Mouse (Mus musculus) lung, adult 2 months (tissue): Measurements from ENCODE around the gene Slc25a42. TPM values are rescaled to one million over a fixed set of nuclear protein-coding genes. Genes with fewer than 3 reads are reported as not detected.

Source experiments
- DNase-seq: peaks from one replicate; pipeline ENCODE4 v3.0.0; 2022
- H3K4me1 ChIP-seq: fragments of 200-500 bp; 2 replicates; pipeline ENCODE4 v1.6.1; 2011; ENCODE audit warnings: low read length; ENCODE audit not compliant: control insufficient read depth, insufficient read depth
- H3K4me3 ChIP-seq: fragments of 200-500 bp; replicated peaks from 2 replicates; pipeline ENCODE3; 2011; ENCODE audit warnings: low read depth, mild to moderate bottlenecking, control low read depth, low read length; ENCODE audit errors: extremely low read depth
- CTCF ChIP-seq: fragments of 200-500 bp; IDR thresholded peaks from 2 replicates; pipeline ENCODE4 v1.5.1; 2011; ENCODE audit warnings: mild to moderate bottlenecking, low read length, control low read depth; ENCODE audit not compliant: insufficient read depth
- POLR2A ChIP-seq: fragments of 200-500 bp; IDR thresholded peaks from 2 replicates; pipeline ENCODE4 v1.6.1; 2011; ENCODE audit warnings: low read depth, mild to moderate bottlenecking, control low read depth, low read length, borderline replicate concordance; ENCODE audit errors: extremely low read depth
- WGBS: fragments of 180-500 bp; shearing (Covaris S2); methylation state at CpG from one replicate; pipeline ENCODE4 v1.1.7; 2018; 5-methylcytosine and 5-hydroxymethylcytosine counted together
- polyA plus RNA-seq: library from polyadenylated mRNA; depleted of rRNA; stranded (reverse); fragments of >200 nt; gene quantifications from 2 replicates; pipeline ENCODE4 v1.2.3, GENCODE M21; 2012

The Slc25a42 gene
- polyA plus RNA-seq, 1 experiment: 29.6 TPM

GRCm38 (mm10) chr8:70234080-70234780 is 22.1 kb upstream of the Slc25a42 start, which contains the start of the genes Sugp2 and Armc6:
TSS of gene Sugp2 (plus strand) at chr8:70234226.
TSS of gene Armc6 (minus strand) at chr8:70234466.
- H3K4me3 ChIP-seq: peak within 1 kb of the TSS; percentile 86
- H3K4me1 ChIP-seq: peaks cover 7% of the 10 kb centered on the region
- WGBS: under 1% methylated on average over 67 of the region's 67 CpGs
- TF ChIP-seq CTCF (no peak), POLR2A (peak; percentile 84)
- peak; percentile 95 for DNase-seq

GRCm38 (mm10) chr8:70233606-70234005 is 21.5 kb upstream of the Slc25a42 start:
- TF ChIP-seq POLR2A: no peak
- TF ChIP-seq CTCF: no peak
- 6% methylated on average over 13 of the region's 13 CpGs for WGBS

GRCm38 (mm10) chr8:70230837-70231236 is 18.7 kb upstream of the Slc25a42 start:
- no peak for DNase-seq
- Histone ChIP-seq H3K4me3 (no peak overlapping the region), H3K4me1 (peaks cover 7% of the 10 kb centered on the region)
- TF ChIP-seq CTCF (no peak), POLR2A (no peak)
- WGBS: 93% methylated on average over 9 of the region's 9 CpGs

More at GRCm38 (mm10) chr8:70233606-70234005, 21.5 kb upstream of the Slc25a42 start:
- Histone ChIP-seq H3K4me1 (peaks cover 7% of the 10 kb centered on the region), H3K4me3 (peak overlapping the region; percentile 86)
- DNase-seq: no peak

GRCm38 (mm10) chr8:70227997-70228396 is 15.9 kb upstream of the Slc25a42 start:
- no peak for TF ChIP-seq CTCF
- TF ChIP-seq POLR2A: no peak
- DNase-seq: no peak
- H3K4me1 ChIP-seq: no peaks in the 10 kb centered on the region
- WGBS: 74% methylated on average over 4 of the region's 4 CpGs
- H3K4me3 ChIP-seq: no peak overlapping the region

GRCm38 (mm10) chr8:70223341-70223740 is 11.2 kb upstream of the Slc25a42 start:
- no peak for TF ChIP-seq POLR2A
- TF ChIP-seq CTCF: peak; percentile 68
- 45% methylated on average over 6 of the region's 6 CpGs for WGBS
- DNase-seq: peak; percentile 40
- Histone ChIP-seq H3K4me1 (no peaks in the 10 kb centered on the region), H3K4me3 (no peak overlapping the region)

GRCm38 (mm10) chr8:70222041-70222440 is 9.9 kb upstream of the Slc25a42 start:
- no peak for TF ChIP-seq CTCF
- TF ChIP-seq POLR2A: no peak
- DNase-seq: no peak
- Histone ChIP-seq H3K4me1 (no peaks in the 10 kb centered on the region), H3K4me3 (no peak overlapping the region)
- 90% methylated on average over 12 of the region's 12 CpGs for WGBS

- TF ChIP-seq CTCF (no peak), POLR2A (no peak)
- no peak overlapping the region for H3K4me3 ChIP-seq
- WGBS: 80% methylated on average over 3 of the region's 3 CpGs
- H3K4me1 ChIP-seq: no peaks in the 10 kb centered on the region
- no peak for DNase-seq
These were observed 8.8 kb upstream of the Slc25a42 start for GRCm38 (mm10) chr8:70220911-70221310.

- Histone ChIP-seq H3K4me1 (no peaks in the 10 kb centered on the region), H3K4me3 (no peak overlapping the region)
- TF ChIP-seq CTCF (no peak), POLR2A (no peak)
- 56% methylated on average over 8 of the region's 8 CpGs for WGBS
- DNase-seq: no peak
These were observed 8.2 kb upstream of the Slc25a42 start for GRCm38 (mm10) chr8:70220236-70220840.

GRCm38 (mm10) chr8:70219107-70219684 is 7.1 kb upstream of the Slc25a42 start:
- no peak overlapping the region for H3K4me3 ChIP-seq
- DNase-seq: no peak
- TF ChIP-seq POLR2A (no peak), CTCF (no peak)
- no peaks in the 10 kb centered on the region for H3K4me1 ChIP-seq
- whole genome bisulfite sequencing: 63% methylated on average over 5 of the region's 5 CpGs

- no peak for TF ChIP-seq CTCF
- no peak for TF ChIP-seq POLR2A
- H3K4me3 ChIP-seq: no peak overlapping the region
- no peak for DNase-seq
- H3K4me1 ChIP-seq: peaks cover 2% of the 10 kb centered on the region; the same call in 1 of the 2 replicates
These were observed 5.3 kb upstream of the Slc25a42 start for GRCm38 (mm10) chr8:70217441-70217840.
